Mouse (Mus musculus) T-helper 2 cell (primary cell): ENCODE results near the gene Col11a1.

Experiments used
- in situ Hi-C: fragments of 300-600 bp; cut with MboI, MseI; formaldehyde crosslinking; loops from one replicate; pipeline ENCODE4 v1.15.1; 2025; ENCODE audit warnings: high pct_unique_total_duplicates

Col11a1 gene

DNA sequence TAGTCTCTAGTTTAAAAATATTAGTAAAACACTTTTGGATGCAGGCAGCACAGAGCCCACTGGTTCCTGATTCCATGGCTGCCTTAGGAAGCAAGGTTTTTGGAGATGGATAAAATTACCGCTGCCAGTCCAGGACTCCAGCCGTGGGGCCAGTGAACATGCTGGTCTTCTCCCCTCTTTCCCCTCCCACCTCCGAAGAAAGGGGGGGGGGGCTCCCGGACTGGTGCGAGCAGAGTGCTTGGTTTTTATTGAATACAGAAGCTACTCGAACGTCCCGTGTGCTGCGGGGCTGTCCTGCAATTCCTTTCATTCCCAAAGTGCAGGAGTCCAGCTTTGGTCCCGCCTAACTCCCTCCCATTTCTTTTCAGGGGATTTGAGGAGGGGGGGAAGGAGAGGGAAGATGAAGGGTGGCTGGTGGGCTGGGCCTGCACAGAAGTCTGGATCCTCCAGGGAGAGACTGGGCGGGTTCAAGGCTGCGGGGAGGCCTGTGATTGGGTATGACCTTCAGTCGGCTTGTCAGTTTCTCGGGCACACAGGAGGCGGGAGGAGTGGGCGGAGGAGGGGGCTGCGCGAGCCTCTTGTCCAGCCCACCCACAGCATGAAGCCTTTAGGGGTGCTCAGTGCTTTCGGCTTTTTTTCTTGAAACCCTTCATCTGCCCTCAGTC, at the start of gene Col11a1:
Gene Col11a1 (plus strand): TSS at position 570 of the 665 bp plus-strand sequence.
- in situ Hi-C loops, result no loop called here

DNA sequence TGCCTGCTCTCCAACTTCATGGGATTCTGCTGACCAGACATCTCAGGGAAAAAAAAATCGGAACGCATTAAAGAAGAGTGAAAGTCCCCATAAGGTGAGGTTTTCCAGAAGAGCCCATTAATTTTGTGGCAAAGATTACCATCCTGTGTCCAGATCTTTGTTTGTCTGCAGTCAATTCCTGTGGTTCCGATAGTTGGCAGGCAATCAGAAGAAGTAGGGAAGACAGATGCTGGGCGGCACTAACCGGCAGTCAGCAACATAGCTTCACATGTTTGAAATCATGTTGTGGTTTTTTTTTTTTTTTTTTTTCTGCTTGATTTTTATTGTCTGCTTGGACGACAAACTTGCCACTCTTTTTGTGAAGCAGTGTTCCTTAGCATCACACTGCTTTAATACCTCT, 39.4 kb upstream of the Col11a1 start:
- in situ Hi-C loops, result no loop called here

DNA sequence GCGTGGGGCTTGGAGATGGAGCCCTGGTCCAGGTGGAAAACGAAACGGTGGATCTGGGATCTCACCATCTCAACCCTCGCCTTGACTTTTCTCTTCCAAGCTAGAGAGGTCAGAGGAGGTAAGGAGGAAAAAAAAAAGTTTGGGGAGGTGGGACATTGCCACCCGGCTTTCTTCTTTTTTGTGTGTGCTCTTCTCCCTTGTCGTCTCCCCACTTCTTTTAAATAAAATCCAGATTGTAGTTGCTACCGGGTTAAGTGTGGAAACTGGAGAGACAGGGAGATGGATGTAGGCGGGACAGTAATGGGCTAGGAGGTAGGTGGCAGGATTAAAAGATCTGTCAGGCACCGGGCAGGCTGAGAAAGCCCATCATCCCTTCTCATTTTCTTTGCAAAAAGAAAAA, 546 bp downstream of the Col11a1 start:
- in situ Hi-C loops, result no loop called here

GRCm38 (mm10) chr3:114031351-114032213, 1.2 kb downstream of the Col11a1 start:
- in situ Hi-C loops, result no loop called here

- in situ Hi-C loops, result no loop called here
These were observed 2.0 kb downstream of the Col11a1 start for GRCm38 (mm10) chr3:114032333-114032732.

GRCm38 (mm10) chr3:114052406-114052805, 22.1 kb downstream of the Col11a1 start:
- in situ Hi-C loops, result no loop called here

DNA sequence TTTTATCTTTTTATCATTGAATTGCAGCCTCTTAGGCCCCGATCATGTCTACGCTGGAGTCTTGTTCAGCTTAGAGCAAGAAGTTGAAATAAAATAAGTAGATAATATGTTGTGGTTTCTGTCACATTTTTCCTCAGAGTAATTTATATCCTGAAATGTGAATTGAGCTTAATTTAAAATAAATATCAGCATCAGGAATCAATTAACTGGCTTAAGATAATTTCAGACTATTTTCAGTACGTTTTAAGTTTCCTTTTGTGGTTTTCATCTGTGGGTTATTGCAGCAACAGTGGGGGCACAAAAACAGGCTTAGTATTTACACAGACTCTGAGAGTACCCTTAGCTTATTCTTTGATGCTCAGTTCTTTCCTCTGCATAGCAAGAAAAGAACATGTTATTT, 23.2 kb downstream of the Col11a1 start:
- in situ Hi-C loops, result no loop called here

GRCm38 (mm10) chr3:114065123-114065522, 34.8 kb downstream of the Col11a1 start:
- in situ Hi-C loops, result no loop called here

DNA sequence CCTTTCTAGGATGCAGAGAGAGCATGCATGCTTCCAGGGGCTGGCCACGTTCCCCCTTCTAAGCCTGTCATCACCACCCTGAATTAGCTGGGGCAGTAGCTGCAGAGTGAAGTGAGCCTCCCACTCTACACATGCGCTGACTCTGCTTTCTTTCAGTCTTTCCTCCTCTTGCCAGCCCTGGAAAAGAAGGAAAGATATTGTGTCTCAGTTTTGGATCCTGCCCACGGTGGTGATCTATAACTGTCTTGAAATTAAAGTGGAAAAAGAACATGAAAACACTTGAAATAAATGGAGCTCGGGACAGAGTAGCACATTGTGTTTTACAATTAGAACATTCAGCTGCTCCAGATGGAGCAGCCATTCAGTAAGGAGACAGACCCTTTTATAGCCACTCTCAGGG, 35.2 kb downstream of the Col11a1 start:
- in situ Hi-C loops, result no loop called here

DNA sequence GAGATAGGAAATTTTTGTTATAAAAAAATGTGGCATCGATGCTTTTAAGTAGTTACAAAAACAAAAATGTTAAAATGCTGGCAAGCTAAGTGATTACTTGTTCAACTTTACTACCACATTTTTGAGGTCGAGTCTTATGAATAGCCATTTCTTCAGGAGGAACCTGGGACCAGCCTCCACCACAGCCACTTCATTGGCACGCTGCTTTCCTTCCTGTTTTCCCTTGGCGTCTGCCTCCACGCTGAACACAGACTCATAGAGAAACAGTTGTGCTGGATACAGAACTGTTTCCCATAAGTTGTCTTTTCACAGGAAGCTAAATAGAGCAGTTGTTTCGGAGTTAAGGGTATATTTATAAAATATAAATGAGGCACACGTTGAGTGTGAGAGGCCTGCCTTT, 69.0 kb downstream of the Col11a1 start:
- in situ Hi-C loops, result no loop called here

DNA sequence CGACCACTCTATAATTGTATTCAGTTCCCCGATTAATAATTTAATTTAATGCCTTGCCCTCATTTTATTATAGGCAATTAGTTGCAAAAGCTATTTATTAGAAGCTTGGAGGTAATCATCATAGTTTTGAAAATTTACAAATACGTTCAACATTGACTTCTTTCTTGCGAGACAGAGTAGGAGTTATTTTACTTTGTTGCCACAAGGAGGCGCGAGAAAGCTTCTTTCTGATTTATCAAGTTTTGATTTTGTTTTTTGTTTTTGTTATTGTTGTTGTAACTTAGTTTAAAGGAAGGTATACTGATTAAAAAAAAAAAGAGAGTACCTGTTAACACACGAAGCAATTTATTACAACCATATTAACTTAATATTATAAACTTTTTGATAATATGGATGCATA, 76.8 kb downstream of the Col11a1 start:
- in situ Hi-C loops, result no loop called here

- in situ Hi-C loops, result no loop called here
These were observed 116.8 kb downstream of the Col11a1 start for GRCm38 (mm10) chr3:114147140-114147539.

DNA sequence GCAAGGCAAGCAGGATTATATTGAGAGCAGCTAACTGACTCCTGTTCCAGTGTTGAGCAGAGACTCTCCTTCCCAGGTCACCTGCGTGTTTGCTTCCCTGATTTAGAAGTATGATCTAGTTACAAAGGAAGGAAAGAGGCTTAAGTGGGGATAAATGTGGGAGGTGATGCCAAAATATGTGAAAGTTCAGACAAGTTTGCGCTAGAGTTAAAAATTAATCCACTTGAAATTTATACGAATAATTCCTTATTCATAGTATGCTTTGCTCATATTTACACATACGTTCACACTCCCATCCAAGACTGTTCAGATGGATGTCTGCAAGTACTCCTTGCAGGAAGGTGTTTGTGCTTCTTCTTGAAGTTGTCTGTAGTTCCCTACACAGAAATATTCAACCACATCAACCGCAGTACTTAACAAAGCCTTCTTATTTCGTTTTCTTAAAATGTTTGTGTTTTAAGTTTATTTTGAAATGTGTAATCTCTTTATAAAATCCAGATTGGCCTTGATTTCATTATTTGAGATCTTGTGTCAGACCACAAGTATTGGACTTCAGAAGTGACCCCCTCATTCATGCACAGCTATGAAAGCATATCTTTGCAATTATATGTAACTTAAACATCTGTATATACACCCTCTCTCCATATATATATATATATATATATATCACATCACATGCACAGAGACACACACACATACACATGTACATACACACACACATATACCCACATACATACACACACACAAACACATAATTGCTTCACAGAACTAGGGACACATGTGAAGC, 167.8 kb downstream of the Col11a1 start:
- in situ Hi-C loops, result no loop called here

DNA sequence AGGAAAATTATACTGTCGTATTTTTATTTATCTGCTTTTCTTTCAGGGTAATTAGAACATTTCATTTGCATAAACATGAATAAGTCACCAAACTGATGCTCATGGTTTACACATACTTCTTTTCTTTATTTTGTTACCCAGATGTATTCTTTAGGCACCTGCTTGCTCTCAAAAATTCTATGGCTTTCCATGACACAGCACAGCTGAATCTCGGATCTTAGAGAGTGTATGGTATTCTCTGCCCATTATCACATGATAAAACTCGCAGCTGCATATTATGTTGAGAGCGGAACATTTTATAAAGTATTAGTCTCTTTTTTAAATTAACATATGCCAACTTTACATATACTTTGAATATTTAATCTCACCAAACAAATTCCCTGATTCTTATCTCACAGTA, 181.9 kb downstream of the Col11a1 start:
- in situ Hi-C loops, result no loop called here

DNA sequence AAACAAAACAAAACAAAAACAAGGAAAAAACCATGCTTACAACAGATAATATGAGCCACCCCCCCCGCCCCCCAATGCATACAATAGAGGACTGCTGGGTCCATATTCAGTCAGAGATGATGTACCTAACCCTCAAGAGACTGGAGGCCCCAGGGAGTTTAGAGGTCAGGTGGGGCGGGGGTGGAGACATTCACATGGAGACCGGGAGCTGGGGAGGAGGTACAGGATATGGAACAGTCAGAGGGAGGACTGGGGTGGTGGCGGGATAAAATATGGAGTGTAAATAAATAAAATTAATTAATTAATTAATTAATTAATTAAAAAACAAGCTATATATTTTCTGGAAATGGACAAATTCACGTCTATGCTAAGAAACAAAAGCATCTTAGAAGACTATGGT, 185.8 kb downstream of the Col11a1 start:
- in situ Hi-C loops, result no loop called here

DNA sequence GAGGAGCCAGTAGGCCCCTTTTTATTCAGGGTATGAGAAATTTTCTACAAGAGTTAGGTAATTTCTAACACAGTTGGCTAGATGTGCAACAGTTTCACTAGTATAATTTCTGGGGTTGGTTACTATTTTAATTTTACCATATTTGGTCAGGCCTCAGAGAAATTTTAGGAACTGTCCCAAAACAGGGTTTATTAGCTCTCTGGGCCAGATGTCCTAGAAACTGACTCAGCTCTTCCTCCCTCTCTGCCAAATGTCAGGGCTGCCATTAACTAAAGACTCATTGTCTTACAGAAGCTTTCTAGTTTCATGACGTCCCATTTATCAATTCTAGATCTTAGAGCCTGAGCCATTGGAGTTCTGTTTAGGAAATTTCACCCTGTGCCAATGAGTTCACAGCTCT, 199.2 kb downstream of the Col11a1 start:
- in situ Hi-C loops, result no loop called here
